Mouse (Mus musculus) kidney, postnatal 4 days (tissue): ENCODE results near the gene 4930449I24Rik.
"Not testable (repeated sequence)": the region's sequence is repeated elsewhere in the genome, so short reads cannot be mapped to it uniquely, and the experiment has no call there.

ENCODE experiments used
- DNase-seq, 2 experiments: peaks; one replicate each; pipeline ENCODE4 v3.0.0; 2021; ENCODE audit warnings: mixed read lengths in 2 of 2

Gene 4930449I24Rik

GRCm38 (mm10) chr5:146502099-146502498 is at the start of gene 4930449I24Rik:
Gene 4930449I24Rik (plus strand): TSS chr5:146502399.
- DNase-seq, result not testable (repeated sequence)

DNA sequence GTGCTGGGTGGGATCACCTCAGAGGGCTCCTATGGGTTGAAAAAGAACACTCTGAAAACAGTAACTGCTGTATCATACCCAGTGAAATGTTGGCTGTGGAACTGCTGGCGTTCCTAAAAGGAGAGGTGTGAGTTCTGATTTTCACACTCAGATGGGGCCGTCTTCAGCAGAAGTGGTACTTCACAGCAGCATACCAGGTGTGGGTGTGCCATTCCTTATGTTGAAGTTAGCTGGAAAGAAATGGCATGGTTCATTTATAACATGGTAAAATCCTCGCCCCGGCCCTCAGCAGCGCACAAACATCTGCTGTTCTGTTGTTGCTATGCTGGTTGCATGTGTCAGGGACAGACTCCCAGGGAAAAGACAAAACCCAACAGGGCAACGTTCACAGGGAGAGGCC is 48.6 kb upstream of the 4930449I24Rik start:
- DNase-seq, result no peak

DNA sequence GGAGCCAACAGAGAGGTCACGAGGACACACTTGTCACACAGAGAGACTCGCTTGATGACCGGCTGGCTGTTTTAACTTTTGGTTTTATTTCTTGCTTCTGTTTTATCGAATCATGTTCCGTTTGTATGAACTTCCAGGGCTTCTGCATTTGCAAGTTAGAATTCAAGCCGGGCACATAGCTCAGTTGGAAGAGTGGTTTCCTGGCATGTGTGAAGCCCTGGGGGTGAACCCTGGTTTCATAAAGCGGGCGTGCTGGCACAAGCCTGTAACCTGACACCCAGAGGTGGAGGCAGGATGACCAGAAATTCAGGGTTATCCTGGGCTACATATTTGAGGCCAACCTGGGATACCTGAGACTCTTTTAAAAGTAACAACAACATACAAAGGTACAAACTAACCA is 40.6 kb upstream of the 4930449I24Rik start:
- peak; percentile 36 to 63 for DNase-seq

- no peak for DNase-seq
Measured at GRCm38 (mm10) chr5:146466663-146467062, 35.5 kb upstream of the 4930449I24Rik start.

DNA sequence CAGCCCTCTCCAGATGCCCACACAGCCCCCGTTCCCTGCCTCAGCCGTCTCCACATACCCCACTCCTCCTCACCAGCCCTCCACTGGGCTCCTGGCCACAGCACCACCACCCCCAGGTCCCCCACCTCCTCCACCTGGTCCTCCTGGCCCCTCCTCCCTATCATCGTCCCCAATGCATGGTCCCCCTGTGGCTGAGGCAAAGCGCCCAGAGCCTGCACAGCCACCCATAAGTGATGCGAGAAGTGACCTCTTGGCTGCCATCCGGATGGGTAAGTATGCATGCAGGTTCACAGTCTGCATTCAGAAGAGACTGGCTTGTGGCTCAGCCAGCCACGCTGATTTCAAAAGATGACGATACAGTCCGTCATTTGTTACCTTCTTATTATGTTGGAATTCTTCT is 33.9 kb upstream of the 4930449I24Rik start:
- DNase-seq, result no peak

DNA sequence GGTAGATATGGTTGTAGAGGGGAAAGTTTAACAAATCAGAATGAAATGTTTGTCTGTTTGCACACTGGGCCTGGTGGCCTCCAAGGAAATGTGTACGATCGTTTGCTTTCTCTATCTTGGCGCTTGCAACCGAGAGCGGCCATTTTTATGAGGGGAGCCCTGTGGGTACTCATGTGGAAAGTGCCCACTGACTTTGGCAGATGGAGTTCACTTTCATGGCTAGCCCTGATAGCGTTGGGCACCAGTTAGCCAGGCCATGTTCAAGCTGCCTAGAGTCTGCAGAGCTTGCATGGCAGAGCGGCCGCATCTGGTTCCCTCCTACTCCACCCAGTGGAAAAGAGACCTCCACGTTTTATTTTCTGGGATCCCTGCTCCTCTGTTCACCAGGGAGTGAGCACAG is 31.4 kb upstream of the 4930449I24Rik start:
- no peak for DNase-seq

GRCm38 (mm10) chr5:146471311-146471710 is 30.9 kb upstream of the 4930449I24Rik start:
- DNase-seq, result no peak

- DNase-seq, result no peak
Measured at GRCm38 (mm10) chr5:146471821-146472220, 30.4 kb upstream of the 4930449I24Rik start.

DNA sequence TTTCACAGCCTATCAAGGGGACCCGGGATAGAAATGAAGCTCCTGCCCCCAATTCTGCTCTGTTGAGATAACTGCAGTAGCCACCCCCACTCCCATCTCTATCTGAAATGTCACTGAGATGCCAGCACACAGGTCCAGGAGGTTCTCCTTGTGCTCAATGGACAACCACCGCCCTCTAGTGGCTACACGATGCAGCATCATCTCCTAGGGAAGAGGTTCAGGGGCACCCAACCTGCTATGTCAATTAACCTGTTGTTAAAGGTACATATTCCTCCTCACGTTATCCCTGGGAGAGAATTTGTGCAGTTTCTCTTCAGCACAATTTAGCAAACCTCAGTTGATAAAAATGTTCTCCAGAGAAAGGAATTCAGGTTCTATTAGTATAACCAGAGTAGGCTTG is 22.6 kb upstream of the 4930449I24Rik start:
- peak; percentile 62 to 69 for DNase-seq

DNA sequence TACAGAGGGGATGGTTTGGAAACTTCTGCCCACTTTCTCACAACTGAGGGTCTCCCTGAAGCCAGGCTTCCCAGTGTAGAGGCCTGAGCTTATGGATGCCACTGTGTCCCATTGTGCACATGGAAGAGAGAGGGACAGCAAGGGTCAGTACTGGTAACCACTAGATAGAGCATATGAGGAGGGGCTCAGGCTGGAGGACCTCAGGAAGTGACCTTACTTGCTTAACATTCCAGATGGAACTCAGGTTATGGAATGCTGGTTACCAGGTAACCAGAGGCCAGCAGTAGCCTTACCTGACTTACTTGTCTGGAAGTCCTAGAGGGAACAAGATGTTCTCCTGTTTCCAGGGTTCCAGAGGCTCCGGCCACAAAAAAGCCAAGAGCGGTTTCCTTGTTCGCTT is 20.5 kb upstream of the 4930449I24Rik start, which contains the start of gene Gm6408:
Gene Gm6408 (plus strand): TSS at position 301 of the 400 bp plus-strand sequence.
- DNase-seq, result not testable (repeated sequence)

DNA sequence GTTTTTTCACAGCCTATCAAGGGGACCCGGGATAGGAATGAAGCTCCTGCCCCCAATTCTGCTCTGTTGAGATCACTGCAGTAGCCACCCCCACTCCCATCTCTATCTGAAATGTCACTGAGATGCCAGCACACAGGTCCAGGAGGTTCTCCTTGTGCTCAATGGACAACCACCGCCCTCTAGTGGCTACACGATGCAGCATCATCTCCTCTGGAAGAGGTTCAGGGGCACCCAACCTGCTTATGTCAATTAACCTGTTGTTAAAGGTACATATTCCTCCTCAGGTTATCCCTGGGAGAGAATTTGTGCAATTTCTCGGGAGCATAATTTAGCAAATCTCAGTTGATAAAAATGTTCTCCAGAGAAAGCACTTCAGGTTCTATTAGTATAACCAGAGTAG is 13.2 kb upstream of the 4930449I24Rik start:
- peak; percentile 63 to 69 for DNase-seq

- DNase-seq, result not testable (repeated sequence)
Measured at GRCm38 (mm10) chr5:146491063-146491462, 11.1 kb upstream of the 4930449I24Rik start, which contains the start of gene Gm6370. Gene Gm6370 (plus strand): TSS chr5:146491363.

DNA sequence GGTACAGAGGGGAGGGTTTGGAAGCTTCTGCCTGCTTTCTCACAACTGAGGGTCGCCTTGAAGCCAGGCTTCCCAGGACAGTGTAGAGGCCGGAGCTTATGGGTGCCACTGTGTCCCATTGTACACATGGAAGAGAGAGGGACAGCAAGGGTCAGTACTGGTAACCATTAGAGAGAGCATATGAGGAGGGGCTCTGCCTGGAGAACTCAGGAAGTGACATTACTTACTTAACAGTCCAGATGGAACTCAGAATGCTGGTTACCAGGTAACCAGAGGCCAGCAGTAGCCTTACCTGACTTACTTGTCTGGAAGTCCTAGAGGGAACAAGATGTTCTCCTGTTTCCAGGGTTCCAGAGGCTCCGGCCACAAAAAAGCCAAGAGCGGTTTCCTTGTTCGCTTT is 11.6 kb downstream of the 4930449I24Rik start, which contains the start of gene Gm3402:
Gene Gm3402 (plus strand): TSS at position 301 of the 400 bp plus-strand sequence.
- DNase-seq, result not testable (repeated sequence)

- not testable (repeated sequence) for DNase-seq
Measured at GRCm38 (mm10) chr5:146525501-146525900, 23.3 kb downstream of the 4930449I24Rik start, which contains the start of gene Gm3404. Gene Gm3404 (plus strand): TSS chr5:146525801.

GRCm38 (mm10) chr5:146537347-146537746 is 35.1 kb downstream of the 4930449I24Rik start, which contains the start of gene Gm3409:
Gene Gm3409 (plus strand): TSS chr5:146537647.
- not testable (repeated sequence) for DNase-seq
